Mouse (Mus musculus): ENCODE data around the gene Dnah7b. TPM values are rescaled to one million over a fixed set of nuclear protein-coding genes. Genes with fewer than 3 reads are reported as not detected.
"Not testable (repeated sequence)": the region's sequence is repeated elsewhere in the genome, so short reads cannot be mapped to it uniquely, and the experiment has no call there.

Gene Dnah7b
- total and polyA plus RNA-seq, 3 experiments, result 0.64 to 1.9 (median 1.8) TPM

GRCm38 (mm10) chr1:46294451-46294850 is 228.3 kb downstream of the Dnah7b start:
- DNase-seq, result not testable (repeated sequence)

DNA sequence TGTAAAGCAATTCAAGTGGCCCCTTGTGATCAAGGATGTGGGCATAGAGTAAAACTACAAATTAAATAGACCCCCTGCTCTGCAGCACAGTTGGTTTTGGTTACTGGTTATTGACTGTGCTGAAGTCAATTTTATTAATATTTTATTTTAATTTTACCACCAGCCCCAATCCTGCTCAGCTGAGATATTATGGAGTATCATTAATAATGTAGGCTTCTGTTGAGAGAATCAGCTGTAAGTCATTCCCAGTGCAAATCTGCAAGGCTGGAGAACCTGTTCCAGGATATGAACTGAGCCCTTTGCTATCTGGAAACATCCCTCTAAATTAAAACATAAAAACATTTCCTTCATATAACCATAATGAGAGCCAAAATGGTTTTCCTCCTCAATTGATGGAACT is 259.8 kb downstream of the Dnah7b start:
- DNase-seq, result not testable (repeated sequence)

DNA sequence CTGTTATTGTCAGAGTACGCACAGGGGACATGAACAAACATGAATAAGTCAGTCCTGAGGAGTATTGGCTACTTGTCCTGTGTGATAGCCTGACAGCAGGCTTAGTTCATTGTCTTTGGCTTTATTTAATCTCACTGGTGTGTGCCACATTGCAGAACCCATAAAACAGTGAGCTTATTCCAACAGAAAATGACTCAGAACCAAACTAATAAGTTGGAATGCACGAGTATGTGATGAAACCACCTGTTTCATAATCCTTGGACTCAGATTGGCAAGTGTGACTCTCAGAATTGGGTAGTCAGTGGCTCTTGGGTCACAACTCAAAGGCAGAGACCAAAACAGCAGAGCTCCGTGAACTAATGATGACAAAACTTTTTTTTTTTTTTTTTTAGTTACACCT is 279.2 kb downstream of the Dnah7b start:
- peak; percentile 15 for DNase-seq

DNA sequence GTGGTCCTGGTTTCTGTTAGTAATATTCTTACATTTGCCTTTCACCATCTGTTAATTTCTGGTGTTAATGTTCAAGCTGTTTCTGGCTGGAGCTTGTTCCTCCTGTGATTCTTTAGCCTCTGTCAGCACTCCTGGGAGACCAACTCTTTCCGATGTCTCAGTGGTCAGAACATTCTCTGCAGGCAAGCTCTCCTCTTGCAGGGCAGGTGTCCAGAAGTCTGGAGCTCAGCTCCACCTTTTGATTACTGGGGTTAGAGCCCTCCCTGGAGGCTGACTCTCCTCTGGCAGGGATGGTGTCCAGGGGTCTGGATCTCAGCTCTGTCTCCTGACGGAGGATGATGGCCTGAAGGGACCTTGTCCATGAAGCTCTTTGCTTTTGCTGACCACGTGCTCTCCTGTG is 314.5 kb downstream of the Dnah7b start:
- not testable (repeated sequence) for DNase-seq

DNA sequence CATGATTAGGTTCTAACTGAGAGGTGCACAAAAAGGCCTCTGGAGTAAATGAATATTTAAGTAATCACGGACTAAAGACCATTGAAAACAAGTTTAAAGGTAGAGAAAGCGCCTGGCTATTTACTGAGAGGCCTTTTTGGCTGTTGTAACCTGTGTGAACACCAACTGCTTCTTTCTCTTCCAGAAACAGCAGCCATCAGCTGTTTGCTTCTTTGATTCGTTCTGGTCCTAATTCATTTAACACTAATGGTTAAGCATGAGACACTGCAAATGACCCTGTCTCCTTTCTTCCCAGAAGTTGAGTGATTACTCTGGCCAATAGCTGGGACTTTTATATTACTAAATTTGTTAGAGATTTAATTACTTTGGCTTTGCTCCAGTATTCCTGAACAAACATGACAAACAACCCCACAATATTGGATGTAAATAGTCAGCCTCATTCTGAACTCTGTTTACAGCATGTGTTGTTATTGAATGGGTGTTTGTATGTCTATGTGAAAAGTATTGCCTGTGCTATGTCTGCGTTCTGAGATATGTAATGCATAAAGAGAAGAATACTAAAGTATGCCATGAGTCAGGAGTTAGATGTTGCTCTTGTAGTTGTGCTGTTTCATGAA is 328.7 kb downstream of the Dnah7b start:
- DNase-seq, result not testable (repeated sequence)

DNA sequence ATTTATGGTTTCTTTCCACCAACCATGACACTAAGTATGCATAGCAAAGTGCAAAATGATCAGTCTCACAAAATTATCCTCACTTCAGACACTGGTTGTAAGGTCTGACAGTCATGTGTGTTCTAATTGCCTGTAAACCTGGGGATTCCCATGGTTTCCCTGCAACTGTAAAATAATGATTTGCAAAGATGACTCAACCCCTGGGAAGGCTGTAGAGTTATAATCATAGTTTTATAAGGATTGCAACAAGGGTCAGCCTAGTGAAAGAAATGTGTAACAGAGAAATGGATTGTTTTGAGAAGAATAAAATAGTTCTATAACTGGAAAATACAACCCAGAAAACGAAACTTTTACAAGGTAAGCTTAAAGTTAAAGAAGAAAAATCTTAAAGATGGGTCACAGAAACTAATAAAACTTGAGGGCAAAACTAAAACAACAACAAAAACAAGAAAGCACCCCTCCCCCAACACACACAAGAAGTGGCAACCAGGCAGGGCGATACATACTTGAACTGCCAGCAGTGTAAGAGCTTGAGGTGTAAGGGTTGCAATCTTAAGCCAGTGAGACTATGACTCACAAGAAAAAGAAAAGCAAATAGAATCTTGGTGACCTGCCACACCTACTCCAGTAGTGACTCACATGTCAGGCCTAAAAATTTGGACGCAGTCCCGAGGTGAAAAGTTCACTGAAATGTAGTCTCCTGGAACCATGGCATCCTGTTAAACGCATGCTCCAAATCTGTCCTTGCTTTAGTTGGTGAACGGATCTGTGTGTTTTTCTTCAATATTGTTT is 342.4 kb downstream of the Dnah7b start:
- peak; percentile 55 for DNase-seq

DNA sequence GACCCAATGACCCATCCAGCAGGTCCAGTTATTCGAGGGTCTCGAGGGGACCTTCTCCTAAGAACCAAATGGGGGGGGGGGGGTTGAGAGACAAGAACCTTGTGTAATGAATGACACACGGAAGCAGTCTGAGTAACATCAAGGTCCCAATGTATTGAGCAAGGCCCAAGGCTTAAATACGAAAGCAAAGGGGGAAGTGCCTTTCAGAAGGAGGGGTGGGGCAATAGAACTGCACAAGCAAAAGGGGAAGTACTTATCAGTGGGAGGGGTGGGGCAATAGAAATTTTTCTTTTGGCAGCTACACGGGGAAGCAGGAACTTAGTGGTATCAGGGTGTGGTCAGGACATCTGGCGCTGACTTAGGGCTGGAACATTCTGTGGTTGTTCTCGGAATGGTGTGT is 348.7 kb downstream of the Dnah7b start:
- DNase-seq, result not testable (repeated sequence)

DNA sequence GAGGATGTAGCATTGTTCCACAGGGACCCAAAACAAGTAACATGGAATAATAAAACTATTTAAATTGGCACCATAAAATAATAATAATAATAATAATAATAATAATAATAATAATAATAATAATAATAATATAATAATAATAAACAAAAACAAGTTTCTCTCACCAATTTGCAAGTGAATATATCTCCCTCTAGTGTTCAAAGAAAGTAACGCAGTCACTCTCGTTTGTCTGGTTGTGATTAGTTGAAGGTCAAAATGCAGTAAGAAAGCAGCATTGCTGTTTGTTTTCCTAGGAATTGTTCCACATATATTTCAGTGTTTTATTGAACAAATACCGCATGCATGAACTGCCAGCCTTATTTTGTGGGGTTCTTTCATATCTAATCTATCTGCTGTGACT is 350.8 kb downstream of the Dnah7b start:
- not testable (repeated sequence) for DNase-seq

- DNase-seq, result not testable (repeated sequence)
These were observed 352.9 kb downstream of the Dnah7b start for GRCm38 (mm10) chr1:46418966-46419365.

Other genes starting within 250 kb of the Dnah7b start
- not detected for gene Gm5269, start 176.0 kb upstream of the Dnah7b start, total RNA-seq (2021)
- gene Gm5269, start 176.0 kb upstream of the Dnah7b start, polyA plus RNA-seq (2012; rRNA removed), result not detected in 2 replicates
- 10 to 100 TPM in 1 of 2 experiments, 1 to 10 TPM in 1; 5.2 to 12.6 TPM for gene Slc40a1, start 139.8 kb upstream of the Dnah7b start, total RNA-seq (2021)
- 1.5 and 1.7 TPM in 2 replicates for gene Slc40a1, start 139.8 kb upstream of the Dnah7b start, polyA plus RNA-seq (2012; rRNA removed)